Mouse (Mus musculus): Measurements from ENCODE around the gene D11Wsu47e.

The D11Wsu47e gene

GRCm38 (mm10) chr11:113666648-113667047 is 17.6 kb upstream of the D11Wsu47e start:
- DNase-seq (ENCODE audit: low spot score), result no peak

- no peak for DNase-seq (ENCODE audit: low spot score)
Measured at GRCm38 (mm10) chr11:113667122-113667521, 17.1 kb upstream of the D11Wsu47e start.

GRCm38 (mm10) chr11:113667704-113668103 is 16.5 kb upstream of the D11Wsu47e start:
- no peak for DNase-seq (ENCODE audit: low spot score)

GRCm38 (mm10) chr11:113668857-113669256 is 15.4 kb upstream of the D11Wsu47e start:
- no peak for DNase-seq (ENCODE audit: low spot score)

GRCm38 (mm10) chr11:113669711-113670110 is 14.5 kb upstream of the D11Wsu47e start:
- no peak for DNase-seq (ENCODE audit: low spot score)

GRCm38 (mm10) chr11:113673614-113674013 is 10.6 kb upstream of the D11Wsu47e start:
- no peak for DNase-seq (ENCODE audit: low spot score)

GRCm38 (mm10) chr11:113674595-113674994 is 9.6 kb upstream of the D11Wsu47e start:
- DNase-seq (ENCODE audit: low spot score), result no peak

GRCm38 (mm10) chr11:113676847-113677246 is 7.4 kb upstream of the D11Wsu47e start:
- no peak for DNase-seq (ENCODE audit: low spot score)

GRCm38 (mm10) chr11:113677378-113677777 is 6.8 kb upstream of the D11Wsu47e start:
- no peak for DNase-seq (ENCODE audit: low spot score)

- no peak for DNase-seq (ENCODE audit: low spot score)
Measured at GRCm38 (mm10) chr11:113678373-113678772, 5.8 kb upstream of the D11Wsu47e start.

- DNase-seq (ENCODE audit: low spot score), result no peak
Measured at GRCm38 (mm10) chr11:113680954-113681353, 3.3 kb upstream of the D11Wsu47e start.

GRCm38 (mm10) chr11:113681979-113682378 is 2.2 kb upstream of the D11Wsu47e start:
- DNase-seq (ENCODE audit: low spot score), result no peak

- peak; percentile 47 for DNase-seq (ENCODE audit: low spot score)
Measured at GRCm38 (mm10) chr11:113682897-113683626, 1.1 kb upstream of the D11Wsu47e start.

GRCm38 (mm10) chr11:113683627-113683956 is 620 bp upstream of the D11Wsu47e start:
- DNase-seq (ENCODE audit: low spot score), result no peak

GRCm38 (mm10) chr11:113684707-113685426 is 655 bp downstream of the D11Wsu47e start:
- DNase-seq (ENCODE audit: low spot score), result no peak

GRCm38 (mm10) chr11:113687031-113687430 is 2.8 kb downstream of the D11Wsu47e start:
- no peak for DNase-seq (ENCODE audit: low spot score)

- DNase-seq (ENCODE audit: low spot score), result no peak
Measured at GRCm38 (mm10) chr11:113690506-113690905, 6.3 kb downstream of the D11Wsu47e start.

- DNase-seq (ENCODE audit: low spot score), result no peak
Measured at GRCm38 (mm10) chr11:113691318-113691717, 7.1 kb downstream of the D11Wsu47e start.

GRCm38 (mm10) chr11:113691851-113692250 is 7.6 kb downstream of the D11Wsu47e start:
- DNase-seq (ENCODE audit: low spot score), result no peak

- DNase-seq (ENCODE audit: low spot score), result no peak
Measured at GRCm38 (mm10) chr11:113697571-113697970, 13.4 kb downstream of the D11Wsu47e start.

- DNase-seq (ENCODE audit: low spot score), result no peak
Measured at GRCm38 (mm10) chr11:113698013-113698545, 13.9 kb downstream of the D11Wsu47e start.

GRCm38 (mm10) chr11:113699643-113700042 is 15.4 kb downstream of the D11Wsu47e start:
- no peak for DNase-seq (ENCODE audit: low spot score)

- peak; percentile 79 for DNase-seq (ENCODE audit: low spot score)
Measured at GRCm38 (mm10) chr11:113703758-113704157, 19.5 kb downstream of the D11Wsu47e start.

Measured in ovary, postnatal 14 days (tissue).